Mouse (Mus musculus) v-Abl transformed pro-B cells (cell line): Measurements from ENCODE around the gene Stard13.

ENCODE experiments used
- in situ Hi-C, 2 experiments: fragments of 400-800 bp; cut with MboI; formaldehyde crosslinking; loops; one replicate each; pipeline ENCODE4 v1.15.1; 2025; ENCODE audit not compliant: unreplicated experiment in 2 of 2

Stard13 gene

GRCm38 (mm10) chr5:151233400-151234031, at the start of gene Stard13:
Gene Stard13 (minus strand): TSS chr5:151233836.
- in situ Hi-C loops = no loop called here

DNA sequence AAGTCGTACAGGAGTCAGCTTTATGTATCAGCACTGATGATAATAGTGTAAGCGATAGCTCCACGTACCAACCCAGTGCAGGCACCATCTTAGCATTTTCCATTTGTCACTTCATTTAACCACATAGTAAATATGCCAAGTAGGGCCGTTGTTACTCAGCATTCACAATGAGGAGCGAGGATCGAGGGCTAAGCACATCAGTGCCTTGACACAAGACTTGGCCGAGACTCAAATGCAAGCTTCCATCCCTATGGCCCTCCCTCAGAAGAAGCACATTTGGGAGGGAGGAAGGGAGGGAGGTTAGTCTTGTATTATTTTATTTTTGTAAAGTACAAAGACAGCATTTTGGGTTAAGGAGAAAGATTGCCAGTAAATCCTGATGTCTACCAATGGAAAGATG, 45.9 kb upstream of the Stard13 start:
- in situ Hi-C loops = no loop called here

DNA sequence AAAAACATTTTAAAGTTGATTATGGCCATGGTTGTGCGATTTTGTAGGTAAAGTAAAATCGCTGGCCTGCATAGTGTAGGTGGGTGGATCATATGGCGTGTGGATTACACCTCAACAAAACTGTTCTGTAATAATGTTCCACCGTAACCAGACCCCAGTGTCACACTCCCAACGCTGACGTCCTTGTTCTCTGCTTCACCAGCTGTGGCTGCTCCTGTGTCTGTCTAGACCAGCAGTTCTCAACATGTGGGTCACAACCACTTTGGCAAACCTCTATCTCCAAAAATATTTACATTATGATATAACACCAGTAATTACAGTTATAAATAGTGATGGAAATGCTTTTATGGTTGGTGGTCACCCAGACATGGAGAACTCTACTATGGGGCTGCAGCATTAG, 44.3 kb upstream of the Stard13 start:
- in situ Hi-C loops = no loop called here

- in situ Hi-C loops = no loop called here
Observed at GRCm38 (mm10) chr5:151275986-151276385, 42.4 kb upstream of the Stard13 start.

- in situ Hi-C loops = no loop called here
Observed at GRCm38 (mm10) chr5:151274265-151274664, 40.6 kb upstream of the Stard13 start.

DNA sequence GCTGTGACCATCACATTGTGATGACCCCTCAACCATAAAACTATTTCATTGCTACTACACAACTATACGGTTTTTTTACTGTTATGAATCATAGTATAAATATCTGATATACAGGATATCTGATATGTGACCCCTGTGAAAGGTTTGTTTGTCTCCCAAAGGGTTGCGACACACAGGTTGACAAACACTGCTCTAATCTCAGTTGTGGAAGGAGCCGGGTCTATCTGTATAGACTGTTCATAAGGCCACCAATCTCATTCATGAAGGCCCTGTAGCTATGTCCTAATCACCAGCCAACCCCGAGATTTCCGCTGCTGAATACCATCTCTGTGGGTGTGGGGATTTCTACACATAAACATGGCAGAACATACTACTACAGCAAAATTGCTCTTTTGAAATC, 37.2 kb upstream of the Stard13 start:
- in situ Hi-C loops = no loop called here

GRCm38 (mm10) chr5:151266896-151267634, 33.4 kb upstream of the Stard13 start:
- in situ Hi-C loops = no loop called here

DNA sequence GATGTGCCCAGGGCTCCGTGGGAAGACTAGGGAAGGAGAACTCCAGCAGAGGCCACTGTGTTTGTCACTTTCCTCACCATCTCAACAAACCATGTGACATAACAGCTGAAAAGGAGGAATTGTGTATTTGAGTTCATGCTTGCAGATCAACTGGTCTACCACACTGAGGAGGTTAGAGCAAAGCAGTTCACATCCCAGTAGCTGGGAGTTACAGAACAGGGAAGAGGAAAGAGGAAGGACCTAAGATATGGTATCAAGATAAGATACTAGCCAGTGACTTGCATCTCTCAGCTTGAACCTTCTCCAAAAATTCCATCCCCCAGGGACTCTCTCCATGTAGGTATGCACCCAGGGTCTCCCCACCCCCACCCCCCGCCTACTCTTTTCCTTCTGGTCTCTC, 27.9 kb upstream of the Stard13 start:
- in situ Hi-C loops = no loop called here

- in situ Hi-C loops = no loop called here
Observed at GRCm38 (mm10) chr5:151252213-151252612, 18.6 kb upstream of the Stard13 start.

DNA sequence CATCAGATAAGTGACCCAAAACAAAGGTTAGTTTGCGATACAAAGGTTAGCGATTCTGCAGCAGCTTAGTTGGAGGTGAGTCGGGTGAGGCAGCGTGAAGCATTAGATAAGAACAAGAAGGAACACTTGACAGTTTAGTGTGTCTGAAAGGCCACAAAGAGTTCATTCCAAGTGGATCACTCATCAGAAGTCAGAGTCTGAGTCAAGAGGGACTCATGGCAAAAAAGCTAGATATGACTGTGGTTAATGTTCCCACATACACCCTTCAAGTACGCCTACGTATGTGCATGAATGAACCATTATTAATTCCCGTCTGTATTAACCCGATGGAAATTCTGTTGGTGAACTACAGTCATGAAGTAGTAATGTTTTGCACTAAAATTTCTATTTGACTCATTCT, 18.0 kb upstream of the Stard13 start:
- in situ Hi-C loops = no loop called here

DNA sequence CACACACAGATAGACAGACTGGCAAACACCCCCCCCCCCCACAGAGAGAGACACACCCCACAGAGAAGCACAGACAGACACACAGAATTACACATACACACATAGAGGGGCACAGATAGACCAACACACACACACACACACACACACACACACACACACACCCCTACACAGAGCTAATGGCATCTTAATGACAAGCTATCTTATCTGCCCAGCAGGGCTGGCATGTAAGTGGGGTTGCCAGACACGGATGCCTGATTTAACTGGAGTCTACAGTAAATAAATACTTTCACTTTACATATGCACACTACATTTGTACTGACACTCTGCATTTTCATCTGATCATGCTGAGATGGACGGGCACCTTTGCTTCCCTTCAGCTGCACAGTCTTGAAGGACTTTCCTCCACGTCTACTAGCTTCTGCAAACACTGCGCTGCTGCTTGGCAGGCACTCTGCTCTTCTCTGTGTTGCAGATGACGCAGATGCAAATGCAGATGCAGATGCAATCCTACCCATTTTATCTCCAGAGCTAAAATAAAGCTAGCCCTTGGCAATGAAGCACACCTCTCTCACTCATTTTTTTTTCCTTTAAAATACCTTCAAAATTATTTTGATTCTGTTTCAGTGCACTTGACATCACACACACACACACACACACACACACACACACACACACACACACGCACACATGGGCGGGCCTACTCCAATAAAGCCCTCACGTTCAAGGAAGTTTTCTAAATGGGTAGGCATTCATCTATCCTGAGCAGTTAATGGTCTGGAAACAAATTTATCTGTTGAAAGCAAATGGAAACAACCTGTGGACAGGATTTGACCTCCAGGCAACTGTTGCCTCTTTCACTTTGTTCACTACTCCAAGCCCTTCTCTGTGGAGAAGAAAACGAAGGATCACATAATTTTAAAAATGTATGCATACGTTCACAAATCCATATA, 15.3 kb upstream of the Stard13 start:
- in situ Hi-C loops = no loop called here

DNA sequence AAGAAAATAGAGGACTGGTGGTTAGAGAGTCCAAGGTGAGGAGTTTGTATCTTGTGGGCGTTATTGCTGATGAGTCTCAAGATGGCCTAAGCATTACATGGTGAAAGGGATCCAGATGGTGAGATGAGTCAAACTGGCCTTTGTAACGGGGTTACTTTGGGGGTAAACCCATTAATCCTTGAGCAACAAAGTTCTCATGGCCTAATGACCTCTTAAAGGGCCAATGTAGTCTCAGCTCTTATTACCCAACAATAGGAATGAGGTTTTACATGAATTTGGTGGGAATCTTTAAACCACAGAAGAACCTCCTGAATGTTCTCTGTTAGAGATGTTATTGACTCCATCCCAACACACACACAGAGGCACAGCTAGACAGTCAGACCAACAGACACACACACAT, 14.4 kb upstream of the Stard13 start:
- in situ Hi-C loops = no loop called here

- in situ Hi-C loops = no loop called here
Observed at GRCm38 (mm10) chr5:151247115-151247875, 13.7 kb upstream of the Stard13 start.

GRCm38 (mm10) chr5:151246287-151246686, 12.7 kb upstream of the Stard13 start:
- in situ Hi-C loops = no loop called here

DNA sequence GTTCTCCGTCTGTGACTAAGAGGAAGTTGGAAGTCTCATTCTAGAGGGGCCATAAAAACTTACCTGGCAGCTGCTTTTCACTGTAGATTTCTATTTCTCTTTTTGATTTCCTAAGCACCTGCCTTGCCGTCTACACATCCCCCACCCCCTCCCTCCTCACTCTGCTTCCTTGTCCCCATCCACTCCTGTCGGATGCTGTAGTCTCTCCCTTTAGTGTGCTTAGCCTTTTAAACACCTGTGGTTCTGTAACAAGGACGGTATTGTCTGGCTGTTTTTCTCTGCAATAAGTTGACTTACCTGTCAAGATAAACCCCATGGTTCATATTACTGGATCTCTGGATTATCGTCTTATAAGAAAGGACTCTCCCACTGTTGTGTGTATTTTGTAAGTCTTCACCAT, 11.9 kb upstream of the Stard13 start:
- in situ Hi-C loops = no loop called here

DNA sequence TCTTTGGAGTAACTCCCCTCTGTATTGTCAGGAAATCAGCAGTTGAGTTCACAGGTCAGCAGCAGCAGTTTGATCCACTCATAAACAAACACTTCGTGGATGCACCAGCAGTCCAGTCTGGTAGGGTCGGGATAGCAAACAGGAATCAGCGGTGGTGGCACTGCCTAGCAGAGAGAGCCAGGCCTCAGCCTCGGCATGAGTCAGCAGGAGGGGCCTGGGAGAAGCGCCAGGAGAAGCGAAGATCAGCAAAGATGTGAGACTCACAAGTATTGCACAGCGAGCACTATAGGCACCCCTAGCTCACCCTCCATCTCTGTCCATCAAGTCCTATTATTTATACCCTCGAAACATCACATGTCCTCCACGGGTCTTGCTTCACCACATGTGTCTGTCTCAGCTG, 5.1 kb upstream of the Stard13 start:
- in situ Hi-C loops = no loop called here

DNA sequence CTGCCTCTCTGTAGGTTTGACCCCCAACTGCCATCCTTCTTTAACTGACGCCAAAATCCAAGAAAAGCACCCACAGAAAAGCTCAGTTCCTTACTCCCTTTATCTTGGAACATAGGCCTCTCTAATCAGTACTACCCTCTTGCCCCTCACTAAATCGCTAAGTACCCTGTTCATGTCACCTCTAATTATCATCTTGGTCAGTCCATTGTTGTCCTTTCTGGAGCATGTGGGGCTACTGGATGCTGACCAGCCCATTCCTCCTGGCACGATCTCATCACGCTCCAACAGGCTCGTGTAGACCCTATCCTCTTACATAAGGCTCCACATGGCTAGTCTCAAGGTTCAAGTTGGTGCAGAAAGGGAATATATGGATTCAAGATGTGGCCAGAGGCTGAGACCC, 2.8 kb upstream of the Stard13 start:
- in situ Hi-C loops = no loop called here

GRCm38 (mm10) chr5:151232576-151233299, 898 bp downstream of the Stard13 start:
- in situ Hi-C loops = no loop called here

GRCm38 (mm10) chr5:151231861-151232260, 1.8 kb downstream of the Stard13 start:
- in situ Hi-C loops = no loop called here

DNA sequence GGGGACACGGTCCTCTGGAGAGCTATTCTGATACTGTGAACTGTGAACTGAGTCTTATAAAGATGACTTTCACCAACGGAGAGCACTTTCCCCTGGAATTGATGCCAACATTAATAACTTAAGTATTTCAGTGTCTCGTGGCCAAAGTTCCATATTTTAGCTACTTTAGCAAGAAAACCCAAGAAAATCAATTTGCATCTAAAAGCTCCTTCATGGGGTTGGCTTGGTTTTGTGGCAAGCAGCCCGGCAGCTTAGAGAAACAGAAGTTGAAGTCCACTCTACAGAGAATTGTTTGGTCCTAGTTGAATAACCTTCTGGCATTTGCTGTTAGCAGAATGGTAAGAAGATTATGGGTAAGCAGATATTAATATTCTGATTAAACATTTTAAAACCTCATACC, 2.2 kb downstream of the Stard13 start:
- in situ Hi-C loops = no loop called here
